Mouse (Mus musculus): Measurements from ENCODE around the gene Wls.

DNA sequence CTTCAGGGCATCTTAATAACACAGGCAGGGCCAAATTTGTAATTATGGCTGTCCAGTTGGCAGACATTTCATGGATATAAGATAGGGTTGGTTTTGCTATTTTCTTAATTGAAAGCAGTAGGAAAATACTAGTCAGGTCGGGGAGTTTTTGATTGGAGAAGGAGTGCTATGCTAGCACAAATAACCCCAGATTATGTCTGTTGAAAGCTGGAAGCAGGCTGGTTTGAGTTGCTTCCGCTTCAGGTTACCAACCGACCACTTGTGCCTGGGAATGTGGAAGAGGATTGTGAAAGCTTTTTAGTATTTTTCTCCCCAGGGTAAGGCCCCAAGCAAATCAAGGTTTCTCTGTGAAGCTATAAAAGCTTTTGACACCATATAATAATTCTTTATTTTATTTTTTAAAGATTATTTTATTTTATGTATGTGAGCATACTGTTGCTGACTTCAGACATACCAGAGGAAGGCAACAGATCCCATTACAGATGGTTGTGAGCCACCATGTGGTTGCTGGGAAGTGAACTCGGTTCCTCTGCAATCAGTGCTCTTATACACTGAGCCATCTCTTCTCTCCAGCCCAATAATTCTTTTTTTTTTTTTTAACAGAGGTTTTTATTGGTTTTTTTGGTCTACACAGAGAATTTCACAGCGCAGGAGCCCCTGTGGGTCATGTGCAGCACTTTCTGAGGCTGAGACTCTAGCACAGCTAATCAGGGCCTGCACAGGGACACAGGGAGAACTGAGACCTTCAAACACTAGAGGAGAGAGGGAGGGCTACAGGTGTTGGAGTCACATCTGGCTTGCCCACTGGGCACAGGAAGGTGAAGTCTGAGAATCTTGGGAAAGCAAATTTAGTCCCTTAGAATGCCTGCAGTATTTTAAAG, 50.9 kb downstream of the Wls start:
- TF ChIP-seq CTCF (IDR thresholded peaks at IDR 0.05; ENCODE audit: low read depth, low read length) (no peak), POLR2A (IDR thresholded peaks at IDR 0.05; ENCODE audit: borderline replicate concordance, low read depth, low read length) (no peak)

Data from bone marrow macrophage, adult 2 months (primary cell).